In the genomic region with DNA sequence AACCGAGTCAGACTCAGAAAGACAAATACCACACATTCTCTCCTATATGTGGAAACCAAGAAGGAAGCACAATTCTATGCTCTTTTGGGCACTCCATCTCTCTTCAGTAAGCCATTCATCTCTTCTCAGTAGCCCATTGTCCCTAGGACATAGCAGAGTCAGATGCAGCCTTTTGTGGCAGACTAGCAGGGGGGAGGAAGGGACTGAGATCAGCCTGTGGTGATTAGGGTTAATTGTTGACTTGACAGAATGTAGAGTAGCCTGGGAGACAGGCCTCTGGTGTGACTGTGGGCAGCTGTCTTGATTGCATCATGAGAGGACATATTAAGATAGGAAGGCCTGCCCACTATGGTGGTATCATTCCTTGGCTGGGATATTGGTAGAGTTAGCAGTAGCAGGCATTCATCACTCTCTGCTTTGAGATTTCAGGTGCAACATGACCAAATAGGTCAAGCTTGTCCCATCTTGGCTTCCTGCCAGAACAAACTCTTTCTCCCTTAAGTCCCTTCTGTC, we compare ENCODE assay signal across 14 mouse cellular contexts.
"Had no signal": no experiment of that assay in that cellular context is flagged by ENCODE, and none has a peak within 500 bp of the region (broad histone marks: within the 10 kb centered on the region; RNA-seq: fewer than 3 reads in every experiment).

No protein-coding gene starts in this region.

- H3K4me1 ChIP-seq: limb, embryonic 10.5 days; liver, embryonic 13.5 days; midbrain, embryonic 12.5 days had no signal

- H3K9ac ChIP-seq: liver, embryonic 13.5 days; liver, postnatal 0 days; lung, embryonic 15.5 days; midbrain, embryonic 12.5 days had no signal

- ATAC-seq: liver, postnatal 0 days; midbrain, embryonic 16.5 days had no signal

- H3K4me3 ChIP-seq: left cerebral cortex, adult 2 months; limb, embryonic 10.5 days; liver, embryonic 13.5 days; lung, embryonic 15.5 days; midbrain, embryonic 12.5 days had no signal

- H3K36me3 ChIP-seq: limb, embryonic 10.5 days; liver, embryonic 13.5 days; lung, embryonic 15.5 days; midbrain, embryonic 12.5 days had no signal

- DNase-seq: kidney, postnatal 10 days; kidney, postnatal 4 days; liver, embryonic 13.5 days; liver, postnatal 0 days; lung, postnatal 14 days; right cerebral cortex, postnatal 4 days; spleen, adult 18-20 months; thymus, adult 18-20 months; thymus, postnatal 14 days had no signal

- H3K27ac ChIP-seq: left cerebral cortex, adult 2 months; limb, embryonic 10.5 days; liver, embryonic 13.5 days; lung, embryonic 15.5 days; midbrain, embryonic 12.5 days had no signal

- H3K27me3 ChIP-seq: liver, embryonic 13.5 days; lung, embryonic 15.5 days; midbrain, embryonic 12.5 days had no signal
